Mouse (Mus musculus): Measurements from ENCODE around the gene Olfr141. TPM values are rescaled to one million over a fixed set of nuclear protein-coding genes. Genes with fewer than 3 reads are reported as not detected.

Gene Olfr141
- polyA plus RNA-seq (2015; fragmentation: Nextera tagmentation; extraction: Ambion mirVana), result not detected in 2 replicates

DNA sequence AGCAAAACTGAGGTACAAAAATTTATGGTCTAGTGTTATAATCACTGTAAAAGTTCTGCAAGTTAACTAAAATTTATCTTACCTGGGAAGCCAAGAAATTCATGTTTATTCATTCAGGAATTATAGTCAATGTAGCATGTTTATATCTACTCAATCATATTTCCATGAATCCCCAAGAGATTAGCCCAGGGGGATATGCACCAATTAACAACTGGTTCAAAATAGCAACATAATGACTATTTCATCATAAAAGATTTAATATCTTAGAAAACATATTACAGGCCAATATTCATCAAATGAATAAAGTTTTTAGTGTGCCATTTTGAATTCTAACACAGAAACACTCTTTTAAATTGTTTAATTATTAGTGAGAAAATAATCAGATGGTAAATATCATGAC lies at the start of gene Olfr141:
Gene Olfr141 (minus strand): TSS at position 101 of the 400 bp plus-strand sequence.
- ATAC-seq (ENCODE audit: insufficient read depth), result no peak
- H3K4me1 ChIP-seq (replicated peaks), result no peaks in the 10 kb centered on the region
- H3K4me2 ChIP-seq, result no peak within 1 kb of the TSS
- no peak within 1 kb of the TSS for H3K27ac ChIP-seq (replicated peaks)
- H3K4me3 ChIP-seq (replicated peaks), result no peak within 1 kb of the TSS
- no peak within 1 kb of the TSS for H3K9ac ChIP-seq
- H3K36me3 ChIP-seq (replicated peaks), result no peaks in the 10 kb centered on the region
- H3K9me3 ChIP-seq (replicated peaks), result no peaks in the 10 kb centered on the region
- H3K27me3 ChIP-seq, result no peaks in the 10 kb centered on the region

DNA sequence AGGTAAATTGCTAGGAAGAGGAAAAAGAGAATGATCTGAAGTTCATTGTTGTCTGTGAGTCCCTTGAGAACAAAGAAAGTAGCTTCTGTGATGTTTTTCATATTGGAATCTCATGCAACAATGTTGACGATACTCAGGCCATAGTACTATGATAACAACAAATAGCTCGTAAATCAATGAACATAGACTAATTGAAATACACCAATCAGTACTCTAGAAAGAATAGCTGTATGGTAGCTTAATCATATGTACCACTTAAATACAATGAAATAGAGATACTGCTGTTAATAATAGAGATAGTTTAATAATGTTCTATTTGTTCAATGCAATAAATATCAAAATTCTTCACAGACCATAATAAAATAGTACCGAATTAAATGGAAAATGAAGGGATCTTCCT lies 41.8 kb upstream of the Olfr141 start, which contains the start of gene Olfr1095:
Gene Olfr1095 (minus strand): TSS at position 101 of the 400 bp plus-strand sequence.
- WGBS (ENCODE audit: insufficient replicate concordance), result 71% methylated on average over 3 of the region's 3 CpGs
- H3K27me3 ChIP-seq, result no peaks in the 10 kb centered on the region
- H3K4me1 ChIP-seq (replicated peaks), result no peaks in the 10 kb centered on the region
- no peak within 1 kb of the TSS for H3K9ac ChIP-seq
- no peak within 1 kb of the TSS for H3K27ac ChIP-seq (replicated peaks)
- H3K4me3 ChIP-seq (replicated peaks), result no peak within 1 kb of the TSS
- no peaks in the 10 kb centered on the region for H3K36me3 ChIP-seq (replicated peaks)
- no peaks in the 10 kb centered on the region for H3K9me3 ChIP-seq (replicated peaks)
- no peak within 1 kb of the TSS for H3K4me2 ChIP-seq
- no peak for ATAC-seq (ENCODE audit: insufficient read depth)

DNA sequence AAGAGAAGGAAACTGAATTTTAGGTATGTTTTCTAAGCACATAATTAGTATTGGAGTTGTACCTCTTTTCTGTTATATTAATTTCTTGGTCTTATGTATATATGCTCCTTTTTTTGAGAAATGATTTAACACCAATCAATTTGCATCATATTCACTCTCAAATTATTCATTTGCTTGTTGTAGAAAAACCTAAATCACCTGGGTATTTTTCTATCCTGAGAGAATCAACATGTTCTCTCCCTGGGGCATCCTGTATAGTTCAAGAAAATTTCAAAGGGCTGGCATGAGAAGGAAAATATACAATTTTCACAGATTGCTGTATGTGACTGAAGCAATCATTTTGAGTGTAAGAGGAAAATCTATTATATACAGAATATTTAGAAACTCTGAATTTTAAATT lies 14.5 kb upstream of the Olfr141 start, which contains the start of gene Olfr1094:
Gene Olfr1094 (plus strand): TSS at position 301 of the 400 bp plus-strand sequence.
- no peaks in the 10 kb centered on the region for H3K9me3 ChIP-seq (replicated peaks)
- H3K9ac ChIP-seq, result no peak within 1 kb of the TSS
- H3K36me3 ChIP-seq (replicated peaks), result no peaks in the 10 kb centered on the region
- H3K4me3 ChIP-seq (replicated peaks), result no peak within 1 kb of the TSS
- no peak within 1 kb of the TSS for H3K4me2 ChIP-seq
- H3K4me1 ChIP-seq (replicated peaks), result no peaks in the 10 kb centered on the region
- no peak for ATAC-seq (ENCODE audit: insufficient read depth)
- H3K27ac ChIP-seq (replicated peaks), result no peak within 1 kb of the TSS
- H3K27me3 ChIP-seq, result no peaks in the 10 kb centered on the region

DNA sequence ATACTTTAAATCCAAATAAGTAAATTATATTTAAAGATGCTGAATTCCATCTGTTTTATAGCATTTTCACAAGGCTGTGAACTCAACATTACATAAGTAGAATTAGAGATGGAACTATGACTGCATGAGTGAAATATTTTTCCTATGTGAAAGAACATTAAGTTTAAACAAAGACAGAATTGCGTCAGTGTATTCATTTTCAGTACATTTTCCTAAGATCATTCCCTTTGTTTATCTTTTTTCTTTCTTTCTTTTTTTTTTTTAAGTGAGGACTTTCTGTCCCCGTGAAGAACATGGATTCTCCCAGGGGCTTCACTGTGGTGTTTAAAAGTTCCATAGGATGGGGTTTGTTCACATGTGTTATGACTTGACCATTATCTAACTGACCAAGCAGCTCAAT lies 27.6 kb downstream of the Olfr141 start, which contains the start of gene Olfr1093:
Gene Olfr1093 (plus strand): TSS at position 301 of the 400 bp plus-strand sequence.
- H3K4me3 ChIP-seq (replicated peaks), result no peak within 1 kb of the TSS
- no peak for ATAC-seq (ENCODE audit: insufficient read depth)
- H3K27ac ChIP-seq (replicated peaks), result no peak within 1 kb of the TSS
- WGBS (ENCODE audit: insufficient replicate concordance), result 44% methylated on average over 2 of the region's 2 CpGs
- H3K4me1 ChIP-seq (replicated peaks), result no peaks in the 10 kb centered on the region
- no peak within 1 kb of the TSS for H3K9ac ChIP-seq
- H3K36me3 ChIP-seq (replicated peaks), result no peaks in the 10 kb centered on the region
- H3K27me3 ChIP-seq, result no peaks in the 10 kb centered on the region
- H3K4me2 ChIP-seq, result no peak within 1 kb of the TSS
- H3K9me3 ChIP-seq (replicated peaks), result no peaks in the 10 kb centered on the region

DNA sequence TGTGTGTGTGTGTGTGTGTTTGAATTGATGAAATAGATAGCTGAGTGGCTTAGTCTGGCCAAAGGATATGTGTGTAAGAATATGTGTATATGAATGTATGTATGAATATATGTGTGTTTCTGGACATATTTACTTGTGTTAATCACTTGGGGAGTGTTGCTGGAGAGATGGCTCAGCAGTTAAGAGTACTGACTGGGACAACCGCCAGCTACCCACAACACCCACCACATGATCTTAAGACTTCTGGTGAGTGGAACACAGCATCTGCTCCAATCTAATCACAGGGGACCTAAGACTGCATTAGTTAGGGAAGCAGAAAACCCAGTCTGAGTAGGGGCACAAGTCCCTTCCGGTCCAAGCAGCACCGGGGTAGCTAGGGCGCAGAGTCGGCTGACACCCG lies 48.8 kb downstream of the Olfr141 start:
- WGBS (ENCODE audit: insufficient replicate concordance), result 76% methylated on average over 6 of the region's 6 CpGs
- Histone ChIP-seq H3K4me1 (replicated peaks) (no peaks in the 10 kb centered on the region), H3K27ac (replicated peaks) (no peak overlapping the region)

DNA sequence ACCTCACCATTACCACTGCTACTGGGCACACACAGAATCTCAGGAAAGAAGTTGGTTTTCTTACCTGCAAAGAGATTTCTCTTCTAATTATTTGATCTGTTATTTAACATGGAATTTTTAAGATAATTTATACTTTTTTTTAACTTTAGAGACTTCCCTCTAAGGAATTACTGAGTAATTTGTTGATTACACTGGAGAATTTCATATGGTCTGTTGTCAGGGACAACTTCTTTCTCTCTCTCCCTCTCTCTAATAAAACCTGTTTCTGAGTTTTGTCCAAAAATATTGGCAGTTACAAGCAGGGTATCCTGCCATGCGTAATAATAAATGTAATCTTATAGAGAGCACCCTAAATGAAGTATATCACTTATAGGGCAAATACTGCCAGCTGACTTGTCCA lies 50.9 kb downstream of the Olfr141 start, which contains the start of gene Olfr1090:
Gene Olfr1090 (minus strand): TSS at position 101 of the 400 bp plus-strand sequence.
- no peak within 1 kb of the TSS for H3K4me3 ChIP-seq (replicated peaks)
- H3K9me3 ChIP-seq (replicated peaks), result no peaks in the 10 kb centered on the region
- 70% methylated on average over 1 of the region's 1 CpGs for WGBS (ENCODE audit: insufficient replicate concordance)
- no peak within 1 kb of the TSS for H3K27ac ChIP-seq (replicated peaks)
- H3K27me3 ChIP-seq, result no peaks in the 10 kb centered on the region
- no peak within 1 kb of the TSS for H3K9ac ChIP-seq
- H3K4me2 ChIP-seq, result no peak within 1 kb of the TSS
- no peaks in the 10 kb centered on the region for H3K4me1 ChIP-seq (replicated peaks)
- no peaks in the 10 kb centered on the region for H3K36me3 ChIP-seq (replicated peaks)
- ATAC-seq (ENCODE audit: insufficient read depth), result no peak

More for the DNA sequence above, 48.8 kb downstream of the Olfr141 start:
- no peak for ATAC-seq (ENCODE audit: insufficient read depth)
- H3K9me3 ChIP-seq (replicated peaks), result no peaks in the 10 kb centered on the region
- H3K9ac ChIP-seq, result no peak overlapping the region
- no peaks in the 10 kb centered on the region for H3K36me3 ChIP-seq (replicated peaks)
- H3K4me3 ChIP-seq (replicated peaks), result no peak overlapping the region
- no peak overlapping the region for H3K4me2 ChIP-seq
- H3K27me3 ChIP-seq, result no peaks in the 10 kb centered on the region

Other genes with a start within 250 kb of the Olfr141 start
- gene Olfr1082, start 211.1 kb downstream of the Olfr141 start, polyA plus RNA-seq (2015; fragmentation: Nextera tagmentation; extraction: Ambion mirVana), result not detected in 2 replicates
- gene Olfr1084, start 170.3 kb downstream of the Olfr141 start, polyA plus RNA-seq (2015; fragmentation: Nextera tagmentation; extraction: Ambion mirVana), result not detected in 2 replicates
- not detected in 2 replicates for gene Olfr1085, start 148.0 kb downstream of the Olfr141 start, polyA plus RNA-seq (2015; fragmentation: Nextera tagmentation; extraction: Ambion mirVana)
- gene Olfr1086, start 129.9 kb downstream of the Olfr141 start, polyA plus RNA-seq (2015; fragmentation: Nextera tagmentation; extraction: Ambion mirVana), result not detected in 2 replicates
- not detected in 2 replicates for gene Olfr1087, start 111.6 kb downstream of the Olfr141 start, polyA plus RNA-seq (2015; fragmentation: Nextera tagmentation; extraction: Ambion mirVana)
- gene Olfr1089, start 76.3 kb downstream of the Olfr141 start, polyA plus RNA-seq (2015; fragmentation: Nextera tagmentation; extraction: Ambion mirVana), result not detected in 2 replicates
- gene Olfr1090, start 51.0 kb downstream of the Olfr141 start, polyA plus RNA-seq (2015; fragmentation: Nextera tagmentation; extraction: Ambion mirVana), result not detected in 2 replicates
- not detected in 2 replicates for gene Olfr1093, start 27.5 kb downstream of the Olfr141 start, polyA plus RNA-seq (2015; fragmentation: Nextera tagmentation; extraction: Ambion mirVana)
- not detected in 2 replicates for gene Olfr1094, start 14.6 kb upstream of the Olfr141 start, polyA plus RNA-seq (2015; fragmentation: Nextera tagmentation; extraction: Ambion mirVana)
- gene Olfr1095, start 41.7 kb upstream of the Olfr141 start, polyA plus RNA-seq (2015; fragmentation: Nextera tagmentation; extraction: Ambion mirVana), result not detected in 2 replicates
- not detected in 2 replicates for gene Gm13723, start 64.8 kb upstream of the Olfr141 start, polyA plus RNA-seq (2015; fragmentation: Nextera tagmentation; extraction: Ambion mirVana)
- gene Olfr1097, start 82.2 kb upstream of the Olfr141 start, polyA plus RNA-seq (2015; fragmentation: Nextera tagmentation; extraction: Ambion mirVana), result not detected in 2 replicates
- gene Olfr1098, start 114.5 kb upstream of the Olfr141 start, polyA plus RNA-seq (2015; fragmentation: Nextera tagmentation; extraction: Ambion mirVana), result not detected in 2 replicates
- gene Olfr1099, start 150.7 kb upstream of the Olfr141 start, polyA plus RNA-seq (2015; fragmentation: Nextera tagmentation; extraction: Ambion mirVana), result not detected in 2 replicates
- gene Olfr1100, start 169.9 kb upstream of the Olfr141 start, polyA plus RNA-seq (2015; fragmentation: Nextera tagmentation; extraction: Ambion mirVana), result not detected in 2 replicates
- not detected in 2 replicates for gene Olfr1101, start 181.2 kb upstream of the Olfr141 start, polyA plus RNA-seq (2015; fragmentation: Nextera tagmentation; extraction: Ambion mirVana)
- not detected in 2 replicates for gene Olfr1102, start 188.4 kb upstream of the Olfr141 start, polyA plus RNA-seq (2015; fragmentation: Nextera tagmentation; extraction: Ambion mirVana)
- not detected in 2 replicates for gene Olfr1104, start 217.1 kb upstream of the Olfr141 start, polyA plus RNA-seq (2015; fragmentation: Nextera tagmentation; extraction: Ambion mirVana)
- gene Olfr1105, start 226.5 kb upstream of the Olfr141 start, polyA plus RNA-seq (2015; fragmentation: Nextera tagmentation; extraction: Ambion mirVana), result not detected in 2 replicates
- not detected in 2 replicates for gene Olfr1106, start 242.3 kb upstream of the Olfr141 start, polyA plus RNA-seq (2015; fragmentation: Nextera tagmentation; extraction: Ambion mirVana)